Mouse (Mus musculus): ENCODE data around the gene Vasp.
A peak's percentile ranks its signal among the peaks of the same experiment; 100 is the strongest.
"Not testable (repeated sequence)": the region's sequence is repeated elsewhere in the genome, so short reads cannot be mapped to it uniquely, and the experiment has no call there.

The Vasp gene

DNA sequence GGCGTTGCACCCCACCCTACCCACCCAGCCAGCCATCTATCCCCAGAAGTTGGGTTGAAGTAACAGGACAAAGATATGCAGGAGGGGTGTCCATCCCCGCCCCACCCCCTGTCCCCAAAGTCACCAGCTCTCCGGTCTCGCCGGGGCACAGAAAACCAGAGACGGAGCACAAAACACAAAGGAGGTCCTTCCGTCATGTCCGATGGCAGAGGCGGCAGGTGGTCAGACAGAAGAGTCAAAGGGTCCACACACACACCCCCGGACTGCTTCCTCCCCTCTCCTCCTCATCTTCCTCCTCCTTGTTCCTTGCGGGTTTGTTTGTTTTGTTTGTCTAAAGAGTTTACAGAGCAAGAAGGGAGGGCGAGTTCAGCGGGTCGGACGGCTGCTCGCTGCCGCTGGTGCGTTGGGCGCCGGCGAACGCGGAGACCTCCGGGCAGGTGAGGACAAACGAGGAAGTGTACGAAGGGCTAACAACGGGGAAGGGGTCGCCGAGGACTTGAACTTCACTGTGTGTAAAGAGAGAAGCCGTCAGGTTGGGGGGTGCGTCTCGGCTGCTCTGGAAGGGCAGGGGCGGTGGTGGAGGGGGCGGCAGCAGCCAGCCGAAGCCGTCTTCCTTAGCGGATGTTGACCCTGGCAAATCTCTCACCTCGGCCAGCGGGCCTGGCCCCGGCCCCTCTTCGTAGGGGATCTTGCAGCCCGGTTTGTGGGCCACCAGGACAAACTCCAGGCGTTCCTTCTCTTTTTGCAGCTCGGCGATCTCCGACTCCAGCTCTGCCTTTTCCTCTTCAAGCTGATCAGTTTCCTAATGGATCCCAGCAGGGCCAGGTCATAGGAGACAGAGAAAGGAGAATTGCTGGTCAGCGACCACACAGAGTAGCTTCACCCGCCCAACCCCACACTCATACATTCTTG lies 33.1 kb upstream of the Vasp start:
- no peak for DNase-seq (ENCODE audit: extremely low read depth, low read depth)

DNA sequence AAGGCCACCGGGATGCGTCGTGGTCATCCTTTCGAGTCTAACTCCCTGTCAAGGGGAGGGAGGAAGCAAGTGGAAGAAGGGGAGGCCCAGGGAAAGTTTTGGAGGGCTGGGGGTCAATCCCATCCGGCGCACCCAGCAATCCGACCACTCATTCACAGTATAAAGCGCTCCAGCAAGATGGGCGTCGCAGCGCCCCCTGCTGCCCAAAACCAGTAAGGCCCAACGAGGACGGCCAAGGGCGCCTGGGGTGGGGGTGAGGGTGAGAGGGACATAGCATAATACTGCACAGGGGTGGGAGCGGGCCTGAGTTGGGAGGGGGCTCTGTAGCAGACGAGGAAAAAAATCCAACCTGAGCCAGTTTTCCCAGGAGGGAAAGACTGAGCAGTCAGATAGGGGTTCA lies 32.2 kb upstream of the Vasp start:
- DNase-seq (ENCODE audit: extremely low read depth, low read depth): no peak

DNA sequence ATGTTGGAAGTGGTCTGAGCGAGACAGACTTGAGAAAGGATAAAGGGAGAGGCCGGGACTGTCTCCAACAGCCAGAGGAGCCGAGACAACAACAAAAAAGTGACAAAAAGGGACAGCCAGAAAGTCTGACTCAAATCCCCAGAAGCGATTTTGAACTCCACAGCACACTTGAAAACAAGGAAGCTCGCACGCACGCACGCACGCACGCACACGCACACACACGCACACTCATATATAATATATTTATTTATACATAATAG lies 31.4 kb upstream of the Vasp start:
- DNase-seq (ENCODE audit: extremely low read depth, low read depth): no peak

DNA sequence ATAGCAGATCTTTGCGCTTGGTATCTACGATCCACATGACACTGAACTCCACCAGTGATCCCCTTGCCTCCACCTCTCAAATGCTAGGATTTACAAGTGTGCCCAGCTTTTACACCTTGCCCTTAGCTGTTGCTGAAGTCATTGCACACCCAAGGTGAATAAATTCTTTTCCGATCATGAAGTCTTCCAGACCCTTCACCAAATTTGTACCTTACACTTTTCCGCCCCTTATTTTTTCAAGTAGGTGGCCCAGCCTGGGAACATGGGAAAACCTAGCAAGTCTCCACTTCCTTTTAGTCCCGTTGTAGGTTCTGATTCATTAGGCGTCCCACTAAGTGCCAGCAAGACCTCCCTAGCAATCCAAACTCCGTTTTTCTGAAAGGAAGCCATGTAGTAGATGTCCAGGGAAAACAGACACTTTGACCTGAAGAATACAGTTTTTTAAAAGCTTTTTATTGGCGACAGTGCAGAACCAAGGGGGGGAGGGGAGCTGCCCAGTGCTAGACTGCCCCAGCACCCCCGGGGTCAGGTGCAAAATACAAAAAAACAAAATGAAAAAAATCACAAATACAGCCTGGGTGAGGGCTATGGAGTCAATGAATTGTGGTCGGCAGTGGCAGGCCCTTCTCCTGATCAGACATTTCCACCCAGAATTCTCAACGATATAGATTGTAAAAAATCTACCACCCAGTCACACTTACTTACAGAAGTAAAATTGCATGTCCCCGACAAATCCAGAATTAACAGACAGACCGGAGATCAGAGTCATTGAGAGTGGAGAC lies 30.8 kb upstream of the Vasp start:
- DNase-seq (ENCODE audit: extremely low read depth, low read depth): no peak

DNA sequence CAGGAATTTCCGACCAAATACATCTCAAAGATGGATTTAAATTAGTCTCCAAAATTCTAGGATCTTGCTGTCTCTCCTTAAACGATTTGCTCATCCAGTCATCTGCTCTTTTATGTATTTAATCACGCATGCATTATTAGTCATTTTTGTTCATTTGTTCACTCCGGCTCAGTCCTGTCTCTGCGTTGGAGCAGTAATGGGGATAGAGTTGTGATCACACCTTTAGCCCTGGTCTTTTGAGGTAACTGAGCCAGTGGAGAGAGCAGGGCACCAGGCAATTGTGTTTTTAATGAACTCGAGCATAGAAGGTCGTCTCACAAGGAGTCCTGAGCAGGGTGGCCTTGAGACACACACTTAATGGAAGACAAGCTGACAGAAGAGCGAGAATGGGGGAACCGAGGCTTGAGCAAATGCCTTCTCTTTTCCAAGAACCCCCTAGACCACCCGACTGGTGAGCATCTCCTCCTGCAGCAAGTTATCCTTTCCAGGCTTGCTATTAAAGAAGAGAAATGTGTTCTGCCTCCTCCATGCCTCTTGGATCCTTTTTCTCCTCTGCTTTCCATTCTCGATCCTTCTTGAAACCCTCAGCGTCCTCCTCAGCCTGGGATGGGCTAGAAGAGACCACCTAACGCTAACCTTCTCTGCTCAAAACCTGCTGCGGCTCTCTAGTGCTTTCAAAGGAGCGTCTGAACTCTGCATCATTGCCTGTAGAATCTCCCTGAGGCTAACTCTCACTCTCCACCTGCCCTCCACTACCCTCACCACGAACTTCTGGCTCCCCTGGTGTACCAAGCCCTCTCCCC lies 30.0 kb upstream of the Vasp start:
- no peak for DNase-seq (ENCODE audit: extremely low read depth, low read depth)

DNA sequence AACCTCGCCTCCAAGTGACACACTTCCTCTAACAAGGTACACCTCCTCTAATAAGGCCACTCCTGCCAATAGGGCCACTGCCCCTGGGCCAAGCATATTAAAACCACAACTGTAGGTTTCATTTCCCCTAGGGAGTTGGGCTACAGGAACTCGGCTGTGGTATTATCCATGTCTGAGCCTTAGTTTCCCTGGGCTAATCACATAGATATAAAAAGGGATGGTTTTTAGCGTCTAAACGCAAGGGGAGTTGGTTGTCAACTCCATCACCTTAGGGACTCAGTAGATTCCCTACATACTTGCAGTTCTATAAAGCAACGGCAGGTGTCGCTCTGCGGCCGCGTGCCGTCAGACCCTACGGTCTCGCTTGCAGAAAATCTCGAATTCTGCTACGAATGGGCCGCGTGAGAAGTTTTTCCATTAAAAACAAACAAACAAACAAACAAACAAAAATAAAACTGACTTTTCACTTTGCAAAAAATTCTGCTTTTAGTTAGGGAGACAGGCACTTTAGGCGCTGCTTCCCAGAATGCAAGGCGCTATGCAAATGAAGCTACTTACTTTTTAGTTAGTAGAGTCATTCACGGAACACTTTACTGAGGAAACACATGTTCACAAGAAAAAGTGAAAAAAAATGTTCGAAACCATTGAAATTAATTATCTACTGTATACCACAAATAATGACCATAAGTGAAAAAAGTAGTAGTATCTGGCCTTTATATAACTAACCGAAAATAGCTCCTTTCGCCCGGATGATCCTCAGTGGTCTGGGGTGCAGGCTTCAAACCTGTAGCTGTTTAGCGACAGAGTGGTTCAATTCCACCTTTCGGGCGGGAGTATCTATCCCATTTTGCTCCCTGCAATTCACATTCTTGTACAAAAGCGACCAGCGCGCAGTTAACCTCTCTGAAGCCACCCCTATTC lies 29.1 kb upstream of the Vasp start:
- peak; percentile 80 for DNase-seq (ENCODE audit: extremely low read depth, low read depth)

DNA sequence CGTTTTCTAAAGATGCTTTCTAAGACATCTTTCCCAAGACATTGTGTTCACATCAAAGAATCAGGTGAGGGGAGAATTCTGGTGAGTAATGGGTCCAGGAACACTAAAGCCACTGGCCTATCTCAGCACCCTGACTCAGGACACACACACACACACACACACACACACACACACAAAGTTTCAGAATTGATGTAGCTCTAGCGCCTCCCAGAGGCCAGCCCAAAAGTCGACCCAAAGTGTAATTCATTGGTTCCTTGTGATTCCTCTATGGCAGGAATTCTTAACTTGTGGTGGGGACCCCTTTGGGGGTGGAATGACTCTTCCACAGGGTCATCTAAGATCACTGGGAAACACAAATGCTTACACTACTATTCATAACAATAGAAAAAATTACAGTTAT lies 27.6 kb upstream of the Vasp start:
- peak; percentile 50 for DNase-seq (ENCODE audit: extremely low read depth, low read depth)

DNA sequence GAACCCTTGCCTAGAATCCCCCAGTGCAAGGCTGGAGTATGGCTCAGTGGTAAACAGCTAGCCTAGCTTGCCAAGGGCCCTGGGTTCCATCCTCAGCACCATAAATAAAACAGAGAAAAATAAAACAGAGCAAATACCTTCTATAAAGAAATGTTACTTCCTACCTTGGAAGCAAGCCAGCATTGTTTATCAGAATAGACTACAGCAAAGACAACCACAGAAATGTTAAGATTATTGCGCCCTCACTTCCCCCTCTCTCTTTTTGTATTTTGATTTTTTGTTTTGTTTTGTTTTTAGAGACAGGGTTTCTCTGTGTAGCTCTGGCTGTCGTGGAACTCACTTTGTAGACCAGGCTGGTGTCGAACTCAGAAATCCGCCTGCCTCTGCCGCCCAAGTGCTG lies 26.2 kb upstream of the Vasp start:
- DNase-seq (ENCODE audit: extremely low read depth, low read depth): no peak

DNA sequence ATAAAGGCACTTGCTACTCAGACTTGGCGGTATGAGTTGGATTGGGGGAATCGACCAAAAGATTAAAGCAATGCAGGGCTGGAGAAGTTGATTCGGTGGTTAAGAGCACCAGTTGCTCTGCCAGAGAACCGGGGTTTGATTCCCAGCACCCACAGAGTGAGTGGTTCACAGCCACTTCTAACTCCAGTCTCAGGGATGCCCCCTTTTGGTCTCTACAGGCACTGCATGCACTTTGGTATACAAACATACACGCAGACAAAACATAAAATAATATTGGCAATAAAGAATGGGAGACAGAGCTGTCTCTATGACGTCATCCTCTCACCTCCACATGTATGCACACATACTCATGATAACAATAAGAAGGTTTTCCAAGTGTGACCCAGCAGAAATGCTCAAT lies 25.4 kb upstream of the Vasp start:
- DNase-seq (ENCODE audit: extremely low read depth, low read depth): no peak

DNA sequence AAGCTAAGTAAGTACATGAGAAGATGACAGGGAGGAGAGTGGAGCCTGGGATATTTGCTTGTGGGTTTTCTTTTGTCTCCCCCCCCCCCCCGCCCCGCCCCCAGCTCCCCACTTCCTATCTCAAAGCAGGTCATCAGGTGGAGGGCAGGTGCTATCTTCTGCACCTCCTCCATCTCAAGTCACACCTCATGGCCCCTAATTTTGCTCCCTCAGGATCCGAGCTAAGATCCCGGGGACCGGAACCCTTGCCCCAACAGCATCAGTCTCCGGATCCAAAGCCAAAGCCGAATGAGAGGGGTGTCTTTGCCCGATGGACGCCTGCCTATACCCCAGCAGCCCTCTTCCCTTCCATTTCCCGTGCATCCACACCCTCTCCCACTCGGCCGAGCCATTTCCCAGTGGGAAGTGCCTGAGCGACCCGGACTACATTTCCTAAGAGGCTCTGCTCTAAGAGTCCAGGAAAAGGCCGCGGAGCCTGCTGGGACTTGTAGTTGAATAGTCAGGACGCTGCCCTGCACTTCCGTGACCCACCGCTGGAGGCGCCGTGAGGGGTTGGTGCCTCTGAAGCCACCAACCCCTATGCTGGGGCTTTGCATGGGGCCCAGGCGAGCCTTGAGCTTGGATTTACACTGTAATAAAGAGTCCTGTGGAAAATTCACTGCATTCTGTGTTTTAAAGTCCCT lies 24.0 kb upstream of the Vasp start:
- DNase-seq (ENCODE audit: extremely low read depth, low read depth): peak; percentile 80

DNA sequence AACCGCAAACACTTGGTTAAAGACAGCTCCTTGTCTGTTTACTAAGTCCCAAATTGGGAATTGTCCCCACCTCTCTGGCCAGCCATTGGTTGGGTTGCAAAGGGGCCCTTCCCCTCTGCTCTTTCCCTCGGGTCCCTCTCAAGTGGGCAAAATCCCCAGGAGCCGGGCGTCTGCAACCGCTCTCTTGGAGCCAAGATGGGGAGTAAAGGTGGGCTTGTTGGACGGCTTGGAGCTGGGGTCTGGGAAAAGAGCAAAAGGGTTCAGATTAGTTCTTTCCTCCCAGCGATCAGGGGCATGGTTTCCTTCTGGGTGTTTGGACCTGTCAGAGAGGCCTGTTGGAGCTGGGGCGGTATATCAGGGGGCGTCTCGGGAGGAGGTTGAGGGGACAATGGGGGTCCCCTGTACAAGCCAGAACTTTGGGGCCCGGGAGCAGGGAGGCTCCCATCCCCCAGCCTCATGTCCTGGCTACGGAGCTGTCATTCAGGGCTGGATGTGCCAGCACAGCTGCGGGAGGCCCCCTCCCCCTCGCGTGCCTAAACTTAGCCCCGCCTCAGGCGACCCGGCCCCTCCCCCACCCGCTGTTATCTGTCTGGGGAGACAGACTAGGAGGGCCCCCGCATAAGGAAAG lies 19.5 kb upstream of the Vasp start:
- no peak for DNase-seq (ENCODE audit: extremely low read depth, low read depth)

DNA sequence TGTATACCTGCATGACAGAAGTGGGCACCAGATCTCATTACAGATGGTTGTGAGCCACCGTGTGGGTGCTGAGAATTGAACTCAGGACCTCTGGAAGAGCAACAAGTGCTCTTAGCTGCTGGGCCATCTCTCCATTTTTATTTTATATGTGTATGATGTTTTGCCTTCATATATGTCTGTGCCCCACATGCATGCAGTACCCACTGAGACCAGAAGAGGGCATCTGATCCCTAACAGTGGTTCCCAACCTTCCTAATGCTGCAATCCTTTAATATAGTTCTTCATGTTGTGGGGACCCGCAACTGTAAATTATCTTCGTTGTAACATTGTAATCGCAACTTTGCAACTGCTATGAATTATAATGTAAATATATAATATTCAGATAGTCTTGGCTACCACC lies 13.1 kb upstream of the Vasp start:
- DNase-seq (ENCODE audit: extremely low read depth, low read depth): no peak

DNA sequence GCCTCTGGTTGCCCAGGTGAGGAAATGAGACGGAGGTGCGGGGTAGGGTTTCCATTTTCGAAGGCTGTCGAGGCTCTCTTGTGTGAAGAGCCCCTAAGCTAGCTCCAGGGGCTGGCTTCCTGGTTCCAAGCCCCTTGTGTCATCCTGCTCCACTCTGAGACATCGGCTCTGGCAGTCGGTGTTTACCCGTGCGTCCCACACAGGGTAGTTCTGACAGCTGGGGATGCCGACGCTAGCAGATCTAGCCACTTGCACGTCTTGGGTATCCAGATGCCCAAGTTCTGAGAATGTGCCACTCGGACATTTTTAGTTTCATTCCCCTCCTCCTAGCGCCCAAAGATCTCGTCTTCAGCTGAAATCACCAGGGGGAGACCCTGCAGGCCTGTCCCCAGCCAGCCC lies 11.8 kb upstream of the Vasp start:
- no peak for DNase-seq (ENCODE audit: extremely low read depth, low read depth)

DNA sequence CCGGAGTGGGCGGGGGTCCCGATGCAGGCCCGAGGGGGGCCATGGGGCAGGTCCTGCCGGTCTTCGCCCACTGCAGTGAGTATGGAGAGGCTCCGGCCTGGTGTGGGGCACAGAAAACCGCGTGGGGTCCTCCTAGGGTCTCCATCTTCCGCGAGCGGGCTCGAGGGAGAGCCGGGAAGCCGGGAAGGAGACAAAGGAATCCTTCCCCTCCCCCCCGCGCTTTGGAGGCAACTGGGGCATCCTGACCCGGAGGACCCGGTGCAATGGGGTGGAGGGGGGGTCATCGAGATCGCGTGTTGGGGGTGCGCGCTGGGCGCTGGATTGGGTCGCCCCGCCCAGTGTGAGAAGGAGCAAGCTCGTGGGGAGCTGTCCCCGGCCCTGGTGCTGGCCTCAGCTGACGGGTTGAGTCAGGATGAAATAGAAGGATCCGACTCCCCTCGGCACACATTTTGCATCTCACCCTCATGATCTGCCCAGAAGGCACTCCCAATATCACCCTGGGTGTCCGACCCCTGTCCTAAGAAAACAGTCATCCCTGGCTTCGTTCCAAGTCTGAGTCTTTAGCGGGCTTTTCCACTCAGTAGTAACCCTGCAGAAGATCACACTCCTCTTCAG lies 11.3 kb upstream of the Vasp start:
- no peak for DNase-seq (ENCODE audit: extremely low read depth, low read depth)

DNA sequence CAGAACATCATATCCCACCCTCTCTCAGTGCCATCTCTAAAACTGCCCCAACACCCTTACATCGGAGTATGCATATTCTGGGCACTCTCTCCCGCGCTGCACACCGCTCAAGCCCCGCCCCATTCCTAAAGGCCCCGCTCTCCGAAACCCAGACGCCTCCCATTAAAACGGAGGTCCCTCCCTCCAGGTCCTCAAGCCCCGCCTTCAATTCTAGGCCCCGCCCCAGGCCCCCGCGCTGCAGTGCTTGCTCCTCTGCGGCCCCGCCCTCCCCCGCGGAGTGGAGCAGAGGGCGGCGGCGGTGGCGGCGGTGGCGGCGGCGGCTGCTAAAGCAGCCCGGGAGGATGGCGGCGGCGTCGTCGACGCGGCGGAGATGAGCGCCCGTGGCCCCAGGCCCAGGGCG lies 10.8 kb upstream of the Vasp start, which contains the start of gene Rtn2:
Rtn2 (plus strand) TSS at position 240 of the 400 bp plus-strand sequence.
- DNase-seq (ENCODE audit: extremely low read depth, low read depth): no peak

DNA sequence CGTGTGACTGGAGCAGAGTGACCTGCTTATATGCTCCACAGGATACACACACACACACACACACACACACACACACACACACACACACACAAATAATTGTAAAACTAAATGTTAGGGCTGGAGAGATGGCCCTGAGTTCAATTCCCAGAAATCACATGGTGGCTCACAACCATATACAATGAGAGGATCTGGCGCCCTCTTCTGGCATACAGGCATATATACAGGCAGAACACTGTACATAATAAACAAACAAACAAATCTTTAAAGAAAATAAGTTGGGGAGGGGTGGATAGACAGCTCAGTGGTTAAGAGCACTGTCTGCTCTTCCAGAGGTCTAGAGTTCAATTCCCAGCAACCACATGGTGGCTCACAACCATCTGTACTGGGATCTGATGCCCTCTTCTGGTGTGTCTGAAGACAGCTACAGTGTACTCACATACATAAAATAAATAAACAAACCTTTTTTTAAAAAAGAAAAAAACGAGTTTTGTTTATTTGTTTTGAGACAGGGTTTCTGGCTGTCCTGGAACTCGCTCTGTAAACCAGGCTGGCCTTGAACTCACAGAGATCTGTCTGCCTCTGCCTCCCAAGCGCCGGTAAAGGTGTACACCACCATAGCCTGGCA lies 10.2 kb upstream of the Vasp start:
- not testable (repeated sequence) for DNase-seq (ENCODE audit: extremely low read depth, low read depth)

DNA sequence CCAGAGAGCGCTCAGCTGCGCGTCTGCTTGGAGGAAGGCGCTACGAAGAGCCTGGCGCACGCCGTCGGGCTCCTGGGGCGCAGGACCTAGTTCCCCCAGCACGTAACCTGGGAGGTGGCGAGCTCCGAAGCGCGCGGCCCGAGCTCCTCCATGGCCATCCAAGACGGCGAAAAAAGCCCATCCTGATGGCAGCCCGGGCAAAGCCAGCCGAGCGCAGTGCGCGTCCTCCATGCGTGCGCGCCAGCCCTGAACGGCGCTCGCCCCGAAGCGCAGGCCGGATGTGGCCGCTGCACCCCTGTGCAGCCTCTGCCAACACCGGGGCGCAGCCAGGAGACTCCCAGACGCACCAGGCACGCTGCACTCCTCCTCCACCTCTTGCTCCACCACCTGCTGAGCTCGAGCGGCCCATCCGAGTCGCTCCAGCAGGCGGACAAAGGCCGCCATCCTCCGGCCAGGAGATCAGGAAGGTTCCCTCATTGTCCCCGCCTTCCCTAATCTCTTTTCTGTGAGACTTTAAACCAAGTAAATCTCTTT lies 8.0 kb upstream of the Vasp start, which contains the start of gene Ppm1n:
Ppm1n (minus strand) TSS at position 484 of the 534 bp plus-strand sequence.
- no peak for DNase-seq (ENCODE audit: extremely low read depth, low read depth)

DNA sequence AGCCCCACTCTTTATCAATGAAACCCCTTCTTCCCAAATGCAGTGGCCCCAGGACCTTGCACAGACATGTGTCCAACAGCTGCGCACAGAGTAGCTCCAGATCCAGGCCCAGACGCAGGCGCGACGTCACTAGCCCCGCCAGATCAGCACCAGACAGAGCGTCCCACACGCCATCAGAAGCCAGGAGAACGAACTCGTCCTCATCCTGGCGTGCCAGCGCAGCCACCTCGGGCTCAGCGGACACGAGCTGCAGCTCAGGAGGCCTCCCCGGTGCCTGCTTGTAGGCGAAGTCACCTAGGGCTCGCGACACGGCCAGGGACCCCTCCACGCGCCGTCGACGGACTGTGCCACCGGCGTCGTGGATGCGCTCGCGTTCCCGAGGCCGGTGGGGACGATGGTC lies 7.4 kb upstream of the Vasp start:
- DNase-seq (ENCODE audit: extremely low read depth, low read depth): no peak

DNA sequence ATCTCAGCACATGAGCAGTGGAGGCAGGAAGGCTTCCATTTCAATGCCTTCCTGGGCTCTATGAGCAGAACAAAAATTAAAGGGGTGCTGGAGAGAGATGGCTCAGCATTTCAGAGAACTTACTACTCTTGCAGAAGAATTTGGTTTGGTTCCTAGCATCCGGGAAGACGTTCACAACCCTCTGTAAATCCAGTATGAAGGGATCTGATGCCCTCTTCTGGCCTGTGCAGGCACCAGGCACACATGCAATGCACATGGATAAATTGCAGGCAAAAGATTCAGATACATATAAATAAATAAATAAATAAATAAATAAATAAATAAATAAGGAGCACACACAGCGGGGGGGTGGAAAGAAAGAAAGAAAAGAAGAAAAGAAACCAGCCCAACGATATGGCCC lies 4.6 kb upstream of the Vasp start:
- no peak for DNase-seq (ENCODE audit: extremely low read depth, low read depth)
